Mouse (Mus musculus): ENCODE measurements around the gene Gpr82. TPM values are rescaled to one million over a fixed set of nuclear protein-coding genes. Genes with fewer than 3 reads are reported as not detected.

Gene Gpr82
- 0.05 and 0.11 TPM in 2 replicates for polyA plus RNA-seq (2012; rRNA removed)

DNA sequence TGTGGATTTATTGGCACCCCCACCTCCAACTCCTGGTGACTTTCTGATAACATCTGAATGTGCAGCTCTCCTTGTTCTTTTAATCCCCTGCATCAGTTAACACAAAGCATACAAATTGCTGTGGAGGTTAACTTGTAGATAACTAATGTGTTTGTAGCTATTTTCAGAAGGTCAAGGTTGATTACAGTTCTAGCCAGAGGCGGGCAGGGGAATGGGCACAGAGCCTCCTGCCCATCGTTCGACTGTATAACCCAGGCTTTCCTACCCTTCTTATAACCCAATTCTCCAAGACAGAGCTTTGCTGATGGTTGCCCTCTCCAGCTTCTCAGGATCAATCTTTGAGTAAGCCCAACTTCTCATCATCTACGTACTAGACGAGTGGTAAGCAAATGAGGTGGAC is at the start of gene Gpr82:
Gpr82 (plus strand) TSS at position 301 of the 400 bp plus-strand sequence.

DNA sequence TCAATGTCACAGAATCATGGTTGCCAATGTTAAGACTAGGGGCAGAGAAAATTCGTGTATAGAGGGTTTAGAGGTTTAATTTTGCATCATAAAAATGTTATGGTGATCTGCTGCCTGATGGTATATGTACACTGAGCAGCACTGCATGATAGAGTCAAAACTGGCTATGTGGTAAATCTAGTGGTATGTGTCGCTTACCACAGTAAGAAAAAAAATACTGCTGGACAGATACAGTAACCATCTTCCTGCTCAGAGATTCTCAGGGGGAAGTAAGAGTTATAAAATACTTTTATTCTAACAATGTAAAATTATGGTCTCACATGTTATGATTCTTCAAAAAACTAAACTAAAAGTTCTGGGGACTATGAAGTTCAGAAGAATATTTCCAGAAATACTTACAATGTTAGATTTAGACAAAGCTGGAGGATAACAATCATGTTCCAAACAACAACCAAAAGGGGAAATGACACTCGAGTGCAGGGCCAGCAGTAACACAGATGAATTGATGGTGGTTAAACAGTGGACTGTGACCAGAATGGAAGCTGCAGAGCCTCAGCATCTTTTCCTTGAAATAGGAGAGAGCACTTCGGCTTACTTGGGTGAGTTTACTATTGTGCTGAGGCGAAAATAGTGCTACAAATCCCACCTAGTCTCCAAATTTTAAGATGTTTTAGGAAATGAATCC is 29.4 kb upstream of the Gpr82 start, which contains the start of gene Gpr34:
Gpr34 (plus strand) TSS at position 491 of the 685 bp plus-strand sequence.

Other genes with a start within 250 kb of the Gpr82 start
- 1.7 and 3.4 TPM in 2 replicates for gene Nyx, start 195.3 kb upstream of the Gpr82 start, polyA plus RNA-seq (2012; rRNA removed)
- 0.07 TPM in 1 of 2 replicates, not detected in the other for gene Gpr34, start 29.3 kb upstream of the Gpr82 start, polyA plus RNA-seq (2012; rRNA removed)
- 5.2 and 7.1 TPM in 2 replicates for gene Cask, start 190.0 kb downstream of the Gpr82 start, polyA plus RNA-seq (2012; rRNA removed)

Data from ovary, adult 2 months (tissue).